Mouse (Mus musculus) lung, postnatal 0 days (tissue): ENCODE results near the gene Selenos.

Experiments
- CTCF ChIP-seq: IDR thresholded peaks from 2 replicates; pipeline ENCODE4 v1.5.1; 2016; ENCODE audit warnings: antibody characterized with exemption, mild to moderate bottlenecking
- EP300 ChIP-seq: IDR thresholded peaks from 2 replicates; pipeline ENCODE4 v1.6.1; 2016; ENCODE audit warnings: antibody characterized with exemption, mild to moderate bottlenecking, control low read depth

GRCm38 (mm10) chr7:66134154-66134553 is 54.7 kb downstream of the Selenos start:
- TF ChIP-seq CTCF, result no peak
- 0 out of 2 replicates have a peak, but pooled peaks have one; percentile 9 for TF ChIP-seq EP300
